Mouse (Mus musculus) CH12.LX (cell line): ENCODE results near the gene Ffar2. TPM values are rescaled to one million over a fixed set of nuclear protein-coding genes. Genes with fewer than 3 reads are reported as not detected.
A peak's percentile ranks its signal among the peaks of the same experiment; 100 is the strongest.

Source experiments
- DNase-seq: peaks from one replicate; pipeline ENCODE4 v3.0.0-alpha.2; 2013; ENCODE audit errors: extremely low read depth
- H3K27ac ChIP-seq: 2 replicates; pipeline ENCODE4 v1.5.1; 2012; ENCODE audit warnings: low read depth, mild to moderate bottlenecking, control low read depth, moderate library complexity; ENCODE audit not compliant: insufficient read depth
- H3K27me3 ChIP-seq: replicated peaks from 2 replicates; pipeline ENCODE3; 2012; ENCODE audit warnings: inconsistent platforms
- H3K36me3 ChIP-seq, 2 experiments: replicated peaks in 1 of 2; 2 replicates each; pipeline versions ENCODE3 to v1.6.1; 2012; ENCODE audit warnings: inconsistent platforms in 1 of 2, low read length in 1 of 2, mild to moderate bottlenecking in 1 of 2, mixed read lengths in 1 of 2, moderate library complexity in 1 of 2; ENCODE audit not compliant: control insufficient read depth in 1 of 2, insufficient read depth in 1 of 2
- H3K4me1 ChIP-seq, 2 experiments: 2 replicates each; pipeline ENCODE4 v1.6.1; 2012; ENCODE audit warnings: inconsistent platforms in 1 of 2, moderate library complexity in 1 of 2; ENCODE audit not compliant: insufficient read depth in 2 of 2, control insufficient read depth in 1 of 2
- H3K4me2 ChIP-seq: 2 replicates; pipeline ENCODE4 v1.6.1; 2012; ENCODE audit warnings: low read depth, mild to moderate bottlenecking, control low read depth; ENCODE audit not compliant: poor library complexity, insufficient read depth, severe bottlenecking
- H3K4me3 ChIP-seq, 3 experiments: fragments of 150-350 bp in 1 of 3; sonication (generic) in 1 of 3; replicated peaks in 1 of 3; 2 replicates each; pipeline versions ENCODE3 to v1.5.1; 2011 to 2012; ENCODE audit warnings: low read depth in 2 of 3, low read length in 2 of 3, mild to moderate bottlenecking in 2 of 3, moderate library complexity in 2 of 3, control low read depth in 1 of 3, improper control_type of control experiment in 1 of 3, inconsistent platforms in 1 of 3, mixed read lengths in 1 of 3; ENCODE audit not compliant: poor library complexity in 1 of 3
- H3K79me2 ChIP-seq: replicated peaks from 2 replicates; pipeline ENCODE4 v1.6.1; 2012; ENCODE audit warnings: mild to moderate bottlenecking, moderate library complexity; ENCODE audit not compliant: control insufficient read depth, poor library complexity, insufficient read depth, severe bottlenecking; ENCODE audit errors: extremely low read depth
- H3K9ac ChIP-seq: 2 replicates; pipeline ENCODE4 v1.6.1; 2012; ENCODE audit warnings: low read depth, mild to moderate bottlenecking, control low read depth, moderate library complexity; ENCODE audit not compliant: insufficient read depth
- H3K9me3 ChIP-seq: replicated peaks from 2 replicates; pipeline ENCODE3; 2012; ENCODE audit warnings: low read length, inconsistent platforms, mixed read lengths
- BHLHE40 ChIP-seq: IDR thresholded peaks from 2 replicates; pipeline ENCODE4 v1.6.1; 2011; ENCODE audit warnings: mild to moderate bottlenecking, low read depth, low read length, improper control_type of control experiment
- CHD2 ChIP-seq: IDR thresholded peaks from 2 replicates; pipeline ENCODE4 v1.6.1; 2011; ENCODE audit warnings: low read length, improper control_type of control experiment
- ELF1 ChIP-seq: IDR thresholded peaks from 2 replicates; pipeline ENCODE4 v1.6.1; 2014; ENCODE audit warnings: low read depth, mild to moderate bottlenecking, inconsistent platforms, low read length, improper control_type of control experiment
- EP300 ChIP-seq: IDR thresholded peaks from 2 replicates; pipeline ENCODE4 v1.6.1; 2011; ENCODE audit warnings: low read length, improper control_type of control experiment
- ETS1 ChIP-seq: conservative IDR thresholded peaks from 2 replicates; pipeline ENCODE4 v1.6.1; 2012; ENCODE audit warnings: low read depth, mild to moderate bottlenecking, inconsistent platforms, low read length, improper control_type of control experiment, moderate library complexity
- IRF4 ChIP-seq: IDR thresholded peaks from 2 replicates; pipeline ENCODE4 v1.6.1; 2014; ENCODE audit warnings: low read depth, mild to moderate bottlenecking, inconsistent platforms, low read length, improper control_type of control experiment
- JUN ChIP-seq: IDR thresholded peaks from 2 replicates; pipeline ENCODE4 v1.6.1; 2011; ENCODE audit warnings: low read depth, mild to moderate bottlenecking, low read length, improper control_type of control experiment, moderate library complexity; ENCODE audit not compliant: insufficient read depth
- JUND ChIP-seq: conservative IDR thresholded peaks from 2 replicates; pipeline ENCODE4 v1.6.1; 2011; ENCODE audit warnings: low read depth, low read length, improper control_type of control experiment
- MAFK ChIP-seq: IDR thresholded peaks from 2 replicates; pipeline ENCODE4 v1.6.1; 2011; ENCODE audit warnings: low read length, improper control_type of control experiment; ENCODE audit not compliant: insufficient replicate concordance
- MAX ChIP-seq: IDR thresholded peaks from 2 replicates; pipeline ENCODE4 v1.6.1; 2011; ENCODE audit warnings: low read length, improper control_type of control experiment
- MEF2A ChIP-seq: IDR thresholded peaks from 2 replicates; pipeline ENCODE4 v1.6.1; 2014; ENCODE audit warnings: low read depth, mild to moderate bottlenecking, inconsistent platforms, low read length, improper control_type of control experiment, borderline replicate concordance
- MYC ChIP-seq: IDR thresholded peaks from 2 replicates; pipeline ENCODE4 v1.6.1; 2011; ENCODE audit warnings: low read depth, mild to moderate bottlenecking, improper control_type of control experiment, low read length
- NELFE ChIP-seq: IDR thresholded peaks from 2 replicates; pipeline ENCODE4 v1.6.1; 2011; ENCODE audit warnings: low read depth, low read length, improper control_type of control experiment
- POLR2AphosphoS2 ChIP-seq: IDR thresholded peaks from 2 replicates; pipeline ENCODE4 v1.6.1; 2011; ENCODE audit warnings: low read depth, low read length, improper control_type of control experiment
- SIN3A ChIP-seq: IDR thresholded peaks from 2 replicates; pipeline ENCODE4 v1.6.1; 2012; ENCODE audit warnings: low read length, improper control_type of control experiment, inconsistent platforms
- SMC3 ChIP-seq: IDR thresholded peaks from 2 replicates; pipeline ENCODE4 v1.6.1; 2011; ENCODE audit warnings: low read depth, low read length, improper control_type of control experiment
- USF2 ChIP-seq: conservative IDR thresholded peaks from 2 replicates; pipeline ENCODE4 v1.6.1; 2011; ENCODE audit warnings: low read depth, low read length, improper control_type of control experiment
- ZC3H11A ChIP-seq: IDR thresholded peaks from 2 replicates; pipeline ENCODE4 v1.6.1; 2012; ENCODE audit warnings: low read depth, mild to moderate bottlenecking, inconsistent platforms, low read length, improper control_type of control experiment
- ZKSCAN1 ChIP-seq: IDR thresholded peaks from 2 replicates; pipeline ENCODE4 v1.6.1; 2012; ENCODE audit warnings: low read depth, inconsistent platforms, low read length, improper control_type of control experiment, borderline replicate concordance
- ZNF384 ChIP-seq: IDR thresholded peaks from 2 replicates; pipeline ENCODE4 v1.6.1; 2012; ENCODE audit warnings: low read depth, low read length, improper control_type of control experiment, inconsistent platforms
- dilution Hi-C: fragments of 300-500 bp; cut with MboI; formaldehyde crosslinking; loops from 2 replicates; pipeline ENCODE4 v1.14.3; 2020; ENCODE audit warnings: low sequenced_read_pairs; ENCODE audit not compliant: extremely low pct_unique_long_range_greater_than_20kb, extremely low pct_ligation_motif_present
- in situ Hi-C: fragments of 300-500 bp; cut with MboI; formaldehyde crosslinking; loops from 3 replicates; pipeline ENCODE4 v1.14.3; 2019; ENCODE audit warnings: low sequenced_read_pairs, low pct_ligation_motif_present, low pct_unique_long_range_greater_than_20kb, mixed read lengths
- polyA plus RNA-seq: library from polyadenylated mRNA; unstranded; fragments of >175 nt; gene quantifications from 2 replicates; pipeline ENCODE4 v1.2.1, GENCODE M21; 2012; ENCODE audit warnings: low read depth; ENCODE audit not compliant: insufficient read length
- total RNA-seq, 2 experiments: library from RNA; depleted of rRNA; stranded (reverse); fragments of 300-350 nt in 1 of 2; fragments of >200 nt in 1 of 2; gene quantifications; 2 replicates each; pipeline ENCODE4 v1.2.3; 2012 to 2014

Ffar2 gene
- total and polyA plus RNA-seq, 3 experiments = 0.08 to 0.51 TPM; not detected in 1

DNA sequence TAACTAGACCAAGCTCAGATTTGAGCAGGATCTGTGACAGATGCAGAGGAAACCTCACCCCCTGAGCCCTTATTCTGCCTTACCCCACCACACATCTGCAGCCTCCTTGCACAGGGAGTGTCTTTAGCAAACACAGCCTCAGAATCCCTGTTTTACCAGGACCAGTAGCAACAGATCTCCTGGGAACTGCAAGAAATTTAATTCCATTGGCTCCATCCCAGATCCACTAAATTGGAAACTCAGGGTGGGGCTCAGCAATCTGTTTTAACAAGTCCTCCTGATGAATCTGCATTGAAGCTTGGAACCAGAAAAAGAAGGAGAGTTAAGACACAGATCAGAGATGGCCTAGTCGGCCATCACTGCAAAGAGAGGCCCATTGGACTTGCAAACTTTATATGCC is 26.8 kb downstream of the Ffar2 start:
- H3K4me3 ChIP-seq = no peak overlapping the region
- H3K27ac ChIP-seq = no peak overlapping the region
- no peak overlapping the region for H3K9ac ChIP-seq
- no peaks in the 10 kb centered on the region for H3K27me3 ChIP-seq
- H3K4me2 ChIP-seq = no peak overlapping the region
- in situ Hi-C loops = no loop called here
- peaks cover 14% of the 10 kb centered on the region for H3K9me3 ChIP-seq
- no peaks in the 10 kb centered on the region for H3K79me2 ChIP-seq
- no peaks in the 10 kb centered on the region for H3K36me3 ChIP-seq
- no peak for DNase-seq
- peaks cover 0 to 16% of the 10 kb centered on the region in 2 experiments; a peak in 3 of 4 replicates for H3K4me1 ChIP-seq
- dilution Hi-C loops = no loop called here
- TF ChIP-seq NELFE = no peak
- TF ChIP-seq SIN3A = no peak
- TF ChIP-seq ZNF384 = no peak

DNA sequence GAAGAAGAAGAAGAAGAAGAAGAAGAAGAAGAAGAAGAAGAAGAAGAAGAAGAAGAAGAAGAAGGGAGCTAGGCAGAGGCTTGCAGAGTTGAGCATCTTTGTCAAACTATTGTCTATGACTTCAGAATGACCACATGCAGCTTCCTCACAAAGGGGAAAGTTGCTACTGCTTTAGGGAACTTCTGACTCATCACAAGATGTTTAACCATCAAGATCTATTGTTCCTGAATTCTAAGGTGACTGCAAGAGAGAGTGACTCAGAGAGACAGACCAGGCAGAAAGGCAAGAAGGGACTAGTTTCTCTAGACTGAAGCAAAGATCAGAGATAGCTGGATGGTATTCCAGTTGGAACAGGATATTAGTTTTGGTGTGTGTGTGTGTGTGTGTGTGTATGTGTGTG is 28.7 kb downstream of the Ffar2 start:
- in situ Hi-C loops = no loop called here
- DNase-seq = peak; percentile 83

DNA sequence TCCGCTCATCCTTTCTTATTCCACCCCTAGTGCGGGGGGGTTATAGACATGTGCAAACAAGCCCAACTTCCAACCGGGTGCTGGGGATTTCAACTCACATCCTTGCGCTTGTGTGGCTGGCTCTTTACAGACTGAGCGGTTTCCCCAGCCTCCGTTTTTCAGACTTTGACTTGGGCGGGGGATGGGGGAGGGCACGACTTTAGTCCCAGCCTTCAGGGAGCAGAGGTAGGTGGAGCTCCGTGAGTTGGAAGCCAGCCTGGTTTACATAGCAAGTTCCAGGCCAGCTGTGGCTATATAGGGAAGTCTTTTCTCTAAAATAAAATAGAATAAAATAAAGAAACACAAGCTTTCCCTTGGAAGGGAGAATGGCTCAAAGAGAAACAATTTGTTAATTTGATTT is 31.7 kb downstream of the Ffar2 start:
- Histone ChIP-seq H3K36me3 (no peaks in the 10 kb centered on the region), H3K9ac (no peak overlapping the region), H3K4me3 (no peak overlapping the region), H3K4me1 (peaks cover 0 to 17% of the 10 kb centered on the region in 2 experiments; a peak in 3 of 4 replicates), H3K9me3 (no peaks in the 10 kb centered on the region), H3K79me2 (no peaks in the 10 kb centered on the region), H3K4me2 (no peak overlapping the region), H3K27me3 (no peaks in the 10 kb centered on the region), H3K27ac (no peak overlapping the region)
- 0 out of 2 replicates have a peak, but pooled peaks have one; percentile 20 for TF ChIP-seq CHD2
- TF ChIP-seq POLR2AphosphoS2 = no peak
- TF ChIP-seq ZKSCAN1 = no peak
- TF ChIP-seq EP300 = no peak
- TF ChIP-seq NELFE = no peak
- no peak for DNase-seq
- in situ Hi-C loops = no loop called here
- dilution Hi-C loops = no loop called here

More for the DNA sequence above, 28.7 kb downstream of the Ffar2 start:
- dilution Hi-C loops = no loop called here
- H3K4me1 ChIP-seq = peaks cover 0 to 17% of the 10 kb centered on the region in 2 experiments; a peak in 3 of 4 replicates
- TF ChIP-seq EP300 (peak; percentile 80), MEF2A (peak; percentile 38; the same call in 1 of the 2 replicates), MAX (0 out of 2 replicates have a peak, but pooled peaks have one; percentile 31), IRF4 (peak; percentile 55; the same call in 1 of the 2 replicates), MYC (peak; percentile 42; the same call in 1 of the 2 replicates), JUN (peak; percentile 79), ELF1 (peak; percentile 34; the same call in 1 of the 2 replicates), BHLHE40 (peak; percentile 26; the same call in 1 of the 2 replicates), ZC3H11A (no peak), SMC3 (no peak), JUND (peak; percentile 90), ETS1 (peak; percentile 89), MAFK (no peak), USF2 (no peak)
- H3K9me3 ChIP-seq = peaks cover 6% of the 10 kb centered on the region
- H3K36me3 ChIP-seq = no peaks in the 10 kb centered on the region
- H3K27me3 ChIP-seq = no peaks in the 10 kb centered on the region
- no peaks in the 10 kb centered on the region for H3K79me2 ChIP-seq
- no peak overlapping the region for H3K9ac ChIP-seq
- no peak overlapping the region for H3K4me2 ChIP-seq
- H3K4me3 ChIP-seq = no peak overlapping the region
- H3K27ac ChIP-seq = no peak overlapping the region
